Mouse (Mus musculus) lung, postnatal 0 days (tissue): ENCODE results near the gene Pard3. TPM values are rescaled to one million over a fixed set of nuclear protein-coding genes. Genes with fewer than 3 reads are reported as not detected.

Experiments used
- ATAC-seq: fragments of 200-750 bp; cut with Nextera tagmentation; 2 replicates; pipeline ENCODE4 v1.8.0; 2017; ENCODE audit warnings: moderate library complexity
- DNase-seq: peaks from one replicate; pipeline ENCODE4 v3.0.0-alpha.2; 2016; ENCODE audit warnings: low spot score
- H3K27ac ChIP-seq: fragments of 300-500 bp; sonication (generic); 2 replicates; pipeline ENCODE4 v1.5.1; 2014; ENCODE audit warnings: antibody characterized with exemption, mild to moderate bottlenecking, low read length, mixed read lengths
- H3K27me3 ChIP-seq: fragments of 300-500 bp; sonication (generic); replicated peaks from 2 replicates; pipeline ENCODE4 v1.6.1; 2014; ENCODE audit warnings: low read length, mixed read lengths; ENCODE audit not compliant: insufficient read depth
- H3K36me3 ChIP-seq: fragments of 300-500 bp; sonication (generic); 2 replicates; pipeline ENCODE4 v1.6.1; 2014; ENCODE audit warnings: low read length, mixed read lengths; ENCODE audit not compliant: insufficient read depth
- H3K4me1 ChIP-seq: fragments of 300-500 bp; sonication (generic); 2 replicates; pipeline ENCODE4 v1.6.1; 2014; ENCODE audit warnings: antibody characterized with exemption, low read depth, low read length, mixed read lengths; ENCODE audit not compliant: insufficient read depth
- H3K4me2 ChIP-seq: fragments of 300-500 bp; sonication (generic); replicated peaks from 2 replicates; pipeline ENCODE4 v1.6.1; 2014; ENCODE audit warnings: low read depth, mild to moderate bottlenecking, low read length, moderate library complexity, mixed read lengths
- H3K4me3 ChIP-seq: fragments of 300-500 bp; sonication (generic); 2 replicates; pipeline ENCODE4 v1.5.1; 2014; ENCODE audit warnings: low read depth, low read length
- H3K9ac ChIP-seq: fragments of 300-500 bp; sonication (generic); replicated peaks from 2 replicates; pipeline ENCODE4 v1.6.1; 2014; ENCODE audit warnings: low read depth, mild to moderate bottlenecking
- H3K9me3 ChIP-seq: fragments of 300-500 bp; sonication (generic); 2 replicates; pipeline ENCODE4 v1.6.1; 2016; ENCODE audit warnings: low read length, mixed read lengths
- CTCF ChIP-seq: IDR thresholded peaks from 2 replicates; pipeline ENCODE4 v1.5.1; 2016; ENCODE audit warnings: antibody characterized with exemption, mild to moderate bottlenecking
- EP300 ChIP-seq: IDR thresholded peaks from 2 replicates; pipeline ENCODE4 v1.6.1; 2016; ENCODE audit warnings: antibody characterized with exemption, mild to moderate bottlenecking, control low read depth
- WGBS: fragments of 180-500 bp; shearing (Covaris S2); extraction: QIAGEN DNeasy Blood & Tissue Kit; methylation state at CpG from one replicate; pipeline ENCODE4 v1.1.7; 2014; 5-methylcytosine and 5-hydroxymethylcytosine counted together
- polyA plus RNA-seq: library from polyadenylated mRNA; unstranded; fragments of >200 nt; fragmentation: Nextera tagmentation; extraction: Ambion mirVana; gene quantifications from 2 replicates; pipeline ENCODE4 v1.2.1, GENCODE M21; 2015

The Pard3 gene
- polyA plus RNA-seq, 1 experiment from 2014 or later, result 13.2 TPM

GRCm38 (mm10) chr8:127428004-127428403, 364.3 kb downstream of the Pard3 start:
- H3K27ac ChIP-seq, result no peak overlapping the region
- ATAC-seq, result no peak
- H3K4me2 ChIP-seq, result no peak overlapping the region
- peaks cover 12% of the 10 kb centered on the region; the same call in 1 of the 2 replicates for H3K36me3 ChIP-seq
- H3K27me3 ChIP-seq, result no peaks in the 10 kb centered on the region
- 77% methylated on average over 7 of the region's 7 CpGs for WGBS
- H3K9ac ChIP-seq, result no peak overlapping the region
- no peak for DNase-seq
- no peaks in the 10 kb centered on the region for H3K4me1 ChIP-seq
- TF ChIP-seq EP300 (no peak), CTCF (no peak)
- H3K4me3 ChIP-seq, result no peak overlapping the region
- H3K9me3 ChIP-seq, result no peaks in the 10 kb centered on the region

- Histone ChIP-seq H3K27me3 (no peaks in the 10 kb centered on the region), H3K27ac (no peak overlapping the region), H3K9me3 (no peaks in the 10 kb centered on the region), H3K36me3 (peaks cover 12% of the 10 kb centered on the region; the same call in 1 of the 2 replicates), H3K4me1 (no peaks in the 10 kb centered on the region), H3K4me2 (no peak overlapping the region), H3K4me3 (no peak overlapping the region), H3K9ac (no peak overlapping the region)
- DNase-seq, result no peak
- no peak for ATAC-seq
- 65% methylated on average over 2 of the region's 2 CpGs for WGBS
- TF ChIP-seq EP300 (no peak), CTCF (no peak)
These were observed 367.5 kb downstream of the Pard3 start for GRCm38 (mm10) chr8:127431236-127431635.

- no peak for TF ChIP-seq EP300
- no peak for TF ChIP-seq CTCF
- no peaks in the 10 kb centered on the region for H3K36me3 ChIP-seq
- DNase-seq (no peak), ATAC-seq (no peak)
- no peaks in the 10 kb centered on the region for H3K27me3 ChIP-seq
- no peak overlapping the region for H3K4me3 ChIP-seq
- H3K4me1 ChIP-seq, result peaks cover 22% of the 10 kb centered on the region
- H3K27ac ChIP-seq, result no peak overlapping the region
- 85% methylated on average over 6 of the region's 6 CpGs for WGBS
- no peak overlapping the region for H3K4me2 ChIP-seq
- no peak overlapping the region for H3K9ac ChIP-seq
- no peaks in the 10 kb centered on the region for H3K9me3 ChIP-seq
These were observed 372.3 kb downstream of the Pard3 start for GRCm38 (mm10) chr8:127435975-127436374.

GRCm38 (mm10) chr8:127437613-127438235, 374.0 kb downstream of the Pard3 start:
- Histone ChIP-seq H3K27ac (no peak overlapping the region), H3K4me3 (no peak overlapping the region), H3K9me3 (no peaks in the 10 kb centered on the region), H3K4me2 (no peak overlapping the region), H3K36me3 (no peaks in the 10 kb centered on the region), H3K9ac (no peak overlapping the region), H3K4me1 (peaks cover 22% of the 10 kb centered on the region), H3K27me3 (no peaks in the 10 kb centered on the region)
- WGBS, result 76% methylated on average over 5 of the region's 5 CpGs
- DNase-seq (no peak), ATAC-seq (no peak)
- TF ChIP-seq CTCF (no peak), EP300 (no peak)

GRCm38 (mm10) chr8:127438625-127439391, 375.1 kb downstream of the Pard3 start:
- Histone ChIP-seq H3K27ac (peak overlapping the region; percentile 88), H3K27me3 (no peaks in the 10 kb centered on the region), H3K4me2 (peak overlapping the region; percentile 50; the same call in 1 of the 2 replicates), H3K36me3 (no peaks in the 10 kb centered on the region), H3K9ac (no peak overlapping the region), H3K9me3 (no peaks in the 10 kb centered on the region), H3K4me1 (peaks cover 22% of the 10 kb centered on the region), H3K4me3 (no peak overlapping the region)
- TF ChIP-seq EP300, result no peak
- TF ChIP-seq CTCF, result peak; percentile 77
- WGBS, result 45% methylated on average over 8 of the region's 8 CpGs
- ATAC-seq (peak; percentile 11; the same call in 1 of the 2 replicates), DNase-seq (peak; percentile 66)

- H3K4me3 ChIP-seq, result 0 out of 2 replicates have a peak overlapping the region, but pooled peaks have one; percentile 8
- TF ChIP-seq CTCF, result no peak
- no peak for TF ChIP-seq EP300
- DNase-seq (peak; percentile 41), ATAC-seq (no peak)
- no peaks in the 10 kb centered on the region for H3K27me3 ChIP-seq
- H3K9me3 ChIP-seq, result no peaks in the 10 kb centered on the region
- WGBS, result 28% methylated on average over 10 of the region's 10 CpGs
- H3K4me2 ChIP-seq, result peak overlapping the region; percentile 50
- no peaks in the 10 kb centered on the region for H3K36me3 ChIP-seq
- peak overlapping the region; percentile 88 for H3K27ac ChIP-seq
- H3K4me1 ChIP-seq, result peaks cover 22% of the 10 kb centered on the region
- H3K9ac ChIP-seq, result no peak overlapping the region
These were observed 375.9 kb downstream of the Pard3 start for GRCm38 (mm10) chr8:127439392-127440160.
